Mouse (Mus musculus) kidney, adult 2 months (tissue): ENCODE data around the gene Rnf187. TPM values are rescaled to one million over a fixed set of nuclear protein-coding genes. Genes with fewer than 3 reads are reported as not detected.

Source experiments
- DNase-seq: peaks from one replicate; pipeline ENCODE4 v3.0.0; 2021
- H3K27ac ChIP-seq: fragments of 200-500 bp; 2 replicates; pipeline ENCODE4 v1.5.1; 2012; ENCODE audit warnings: low read depth, low read length, control low read depth, inconsistent platforms; ENCODE audit not compliant: insufficient read depth
- H3K27me3 ChIP-seq: fragments of 200-500 bp; replicated peaks from 2 replicates; pipeline ENCODE4 v1.6.1; 2012; ENCODE audit warnings: mild to moderate bottlenecking, moderate library complexity, low read length, inconsistent platforms; ENCODE audit not compliant: control insufficient read depth, insufficient read depth
- H3K36me3 ChIP-seq: fragments of 200-500 bp; 2 replicates; pipeline ENCODE4 v1.6.1; 2012; ENCODE audit warnings: mild to moderate bottlenecking, moderate library complexity, low read length, inconsistent platforms; ENCODE audit not compliant: control insufficient read depth, insufficient read depth
- H3K4me1 ChIP-seq: fragments of 200-500 bp; 2 replicates; pipeline ENCODE4 v1.6.1; 2011; ENCODE audit warnings: low read length; ENCODE audit not compliant: control insufficient read depth, insufficient read depth
- H3K4me3 ChIP-seq: fragments of 200-500 bp; 2 replicates; pipeline ENCODE4 v1.5.1; 2011; ENCODE audit warnings: mild to moderate bottlenecking, low read depth, low read length, control low read depth; ENCODE audit not compliant: insufficient read depth
- CTCF ChIP-seq: fragments of 200-500 bp; conservative IDR thresholded peaks from 2 replicates; pipeline ENCODE4 v1.5.1; 2011; ENCODE audit warnings: low read depth, mild to moderate bottlenecking, control low read depth, low read length, moderate library complexity, mixed read lengths; ENCODE audit not compliant: insufficient read depth, insufficient read length
- POLR2A ChIP-seq: fragments of 200-500 bp; IDR thresholded peaks from one replicate; pipeline ENCODE4 v1.6.1; 2011; ENCODE audit warnings: low read depth, low read length, control low read depth
- WGBS: fragments of 180-500 bp; shearing (Covaris S2); methylation state at CpG from one replicate; pipeline ENCODE4 v1.1.7; 2018; 5-methylcytosine and 5-hydroxymethylcytosine counted together
- polyA plus RNA-seq: library from polyadenylated mRNA; depleted of rRNA; stranded (reverse); fragments of >200 nt; gene quantifications from 2 replicates; pipeline ENCODE4 v1.2.3, GENCODE M21; 2012

Gene Rnf187
- polyA plus RNA-seq, 1 experiment = 251 TPM

- H3K36me3 ChIP-seq = no peaks in the 10 kb centered on the region
- no peak overlapping the region for H3K27ac ChIP-seq
- 54% methylated on average over 12 of the region's 12 CpGs for WGBS
- no peaks in the 10 kb centered on the region for H3K27me3 ChIP-seq
- no peak overlapping the region for H3K4me3 ChIP-seq
- no peak for DNase-seq
- TF ChIP-seq CTCF (no peak), POLR2A (no peak)
- peaks cover 17% of the 10 kb centered on the region; the same call in 1 of the 2 replicates for H3K4me1 ChIP-seq
Measured at GRCm38 (mm10) chr11:58965001-58965760, 26.5 kb upstream of the Rnf187 start.

GRCm38 (mm10) chr11:58964216-58964615 lies 25.5 kb upstream of the Rnf187 start:
- no peak overlapping the region for H3K4me3 ChIP-seq
- no peak for DNase-seq
- H3K27me3 ChIP-seq = no peaks in the 10 kb centered on the region
- 87% methylated on average over 7 of the region's 7 CpGs for WGBS
- H3K27ac ChIP-seq = no peak overlapping the region
- no peaks in the 10 kb centered on the region for H3K36me3 ChIP-seq
- TF ChIP-seq CTCF (no peak), POLR2A (no peak)
- peaks cover 10% of the 10 kb centered on the region; the same call in 1 of the 2 replicates for H3K4me1 ChIP-seq

GRCm38 (mm10) chr11:58963543-58963942 lies 24.8 kb upstream of the Rnf187 start:
- TF ChIP-seq CTCF = no peak
- TF ChIP-seq POLR2A = no peak
- DNase-seq = peak; percentile 82
- WGBS = 35% methylated on average over 17 of the region's 17 CpGs
- no peak overlapping the region for H3K27ac ChIP-seq
- no peaks in the 10 kb centered on the region for H3K27me3 ChIP-seq
- no peak overlapping the region for H3K4me3 ChIP-seq
- peaks cover 3% of the 10 kb centered on the region; the same call in 1 of the 2 replicates for H3K4me1 ChIP-seq
- no peaks in the 10 kb centered on the region for H3K36me3 ChIP-seq

GRCm38 (mm10) chr11:58961364-58962177 lies 22.9 kb upstream of the Rnf187 start:
- Histone ChIP-seq H3K27me3 (no peaks in the 10 kb centered on the region), H3K4me1 (0 out of 2 replicates have a peak, but pooled peaks cover 2% of the 10 kb centered on the region), H3K4me3 (no peak overlapping the region), H3K27ac (no peak overlapping the region), H3K36me3 (no peaks in the 10 kb centered on the region)
- 66% methylated on average over 50 of the region's 50 CpGs for WGBS
- TF ChIP-seq POLR2A (no peak), CTCF (no peak)
- DNase-seq = no peak

GRCm38 (mm10) chr11:58959921-58960465 lies 21.3 kb upstream of the Rnf187 start:
- Histone ChIP-seq H3K36me3 (no peaks in the 10 kb centered on the region), H3K27me3 (no peaks in the 10 kb centered on the region), H3K27ac (no peak overlapping the region), H3K4me1 (peaks cover 7% of the 10 kb centered on the region; the same call in 1 of the 2 replicates), H3K4me3 (peak overlapping the region; percentile 56)
- DNase-seq = peak; percentile 94
- under 1% methylated on average over 40 of the region's 40 CpGs for WGBS
- TF ChIP-seq POLR2A (no peak), CTCF (peak; percentile 31; the same call in 1 of the 2 replicates)

- 27% methylated on average over 15 of the region's 15 CpGs for WGBS
- Histone ChIP-seq H3K4me3 (no peak overlapping the region), H3K4me1 (peaks cover 7% of the 10 kb centered on the region; the same call in 1 of the 2 replicates), H3K36me3 (no peaks in the 10 kb centered on the region), H3K27ac (no peak overlapping the region), H3K27me3 (no peaks in the 10 kb centered on the region)
- DNase-seq = no peak
- no peak for TF ChIP-seq CTCF
- no peak for TF ChIP-seq POLR2A
Measured at GRCm38 (mm10) chr11:58959186-58959825, 20.6 kb upstream of the Rnf187 start.
